Mouse (Mus musculus) layer of hippocampus, postnatal 10 days (tissue): Measurements from ENCODE around the gene Cchcr1. TPM values are rescaled to one million over a fixed set of nuclear protein-coding genes. Genes with fewer than 3 reads are reported as not detected.

Experiments
- DNase-seq, 2 experiments: peaks; one replicate each; pipeline ENCODE4 v3.0.0; 2021; ENCODE audit warnings: low spot score in 2 of 2
- total RNA-seq, 2 experiments: library from RNA; stranded (reverse); gene quantifications; 2 replicates each; pipeline ENCODE4 v1.2.3; 2021

Gene Cchcr1
- total RNA-seq, 2 experiments from 2014 or later = 7.7 to 9.7 TPM

GRCm38 (mm10) chr17:35554321-35554720 is 37.4 kb downstream of the Cchcr1 start:
- no peak for DNase-seq

- DNase-seq = no peak
Measured at GRCm38 (mm10) chr17:35554761-35555397, 38.0 kb downstream of the Cchcr1 start.

- DNase-seq = no peak
Measured at GRCm38 (mm10) chr17:35556186-35556765, 39.4 kb downstream of the Cchcr1 start.

GRCm38 (mm10) chr17:35556812-35557211 is 39.9 kb downstream of the Cchcr1 start:
- peak; percentile 63 to 69 for DNase-seq

GRCm38 (mm10) chr17:35557351-35557750 is 40.5 kb downstream of the Cchcr1 start:
- no peak for DNase-seq

GRCm38 (mm10) chr17:35558216-35558615 is 41.3 kb downstream of the Cchcr1 start:
- no peak for DNase-seq

- DNase-seq = no peak
Measured at GRCm38 (mm10) chr17:35567150-35567549, 50.2 kb downstream of the Cchcr1 start, which contains the start of gene 2300002M23Rik. Gene 2300002M23Rik (plus strand): TSS chr17:35567450.

GRCm38 (mm10) chr17:35567767-35568166 is 50.9 kb downstream of the Cchcr1 start:
- DNase-seq = no peak

- no peak for DNase-seq
Measured at GRCm38 (mm10) chr17:35569091-35569944, 52.4 kb downstream of the Cchcr1 start.

GRCm38 (mm10) chr17:35570836-35571235 is 53.9 kb downstream of the Cchcr1 start:
- DNase-seq = no peak

GRCm38 (mm10) chr17:35571477-35571876 is 54.6 kb downstream of the Cchcr1 start:
- no peak for DNase-seq

GRCm38 (mm10) chr17:35578211-35578610 is 61.3 kb downstream of the Cchcr1 start:
- DNase-seq = peak; percentile 79 to 80

Other genes with a start within 250 kb of the Cchcr1 start
- under 1 TPM in 1 of 2 experiments, not detected in 1; 0.74 TPM for gene H2-Q1, start 196.7 kb upstream of the Cchcr1 start, total RNA-seq
- gene H2-Q2, start 174.9 kb upstream of the Cchcr1 start, total RNA-seq = 1 to 10 TPM; 2.0 to 2.1 TPM
- 1 to 10 TPM; 1.2 to 1.8 TPM for gene H2-Q4, start 137.5 kb upstream of the Cchcr1 start, total RNA-seq
- gene H2-Q6, start 92.2 kb upstream of the Cchcr1 start, total RNA-seq = not detected
- gene H2-Q7, start 77.9 kb upstream of the Cchcr1 start, total RNA-seq = under 1 TPM; 0.31 to 0.39 TPM
- under 1 TPM in 1 of 2 experiments, not detected in 1; 0.07 TPM for gene H2-Q10, start 47.0 kb upstream of the Cchcr1 start, total RNA-seq
- gene Pou5f1, start 11.1 kb upstream of the Cchcr1 start, total RNA-seq = under 1 TPM in 1 of 2 experiments, not detected in 1; 0.25 TPM
- 1 to 10 TPM; 7.5 to 8.0 TPM for gene Tcf19, start 276 bp upstream of the Cchcr1 start, total RNA-seq
- not detected for gene Psors1c2, start 16.1 kb downstream of the Cchcr1 start, total RNA-seq
- gene Cdsn, start 35.0 kb downstream of the Cchcr1 start, total RNA-seq = under 1 TPM; 0.51 to 0.78 TPM
- not detected for gene 2300002M23Rik, start 50.4 kb downstream of the Cchcr1 start, total RNA-seq
- gene Sfta2, start 84.4 kb downstream of the Cchcr1 start, total RNA-seq = not detected
- not detected for gene Gm9573, start 109.5 kb downstream of the Cchcr1 start, total RNA-seq
- gene Mucl3, start 126.6 kb downstream of the Cchcr1 start, total RNA-seq = not detected
- gene Vars2, start 150.5 kb downstream of the Cchcr1 start, total RNA-seq = 10 to 100 TPM; 42.6 to 44.1 TPM
- gene Gtf2h4, start 156.6 kb downstream of the Cchcr1 start, total RNA-seq = 10 to 100 TPM; 23.3 to 24.4 TPM
- 10 to 100 TPM; 49.8 to 50.5 TPM for gene Ddr1, start 187.5 kb downstream of the Cchcr1 start, total RNA-seq